Mouse (Mus musculus) CH12.LX (cell line): ENCODE data around the gene Ap1s1. TPM values are rescaled to one million over a fixed set of nuclear protein-coding genes. Genes with fewer than 3 reads are reported as not detected.

ENCODE experiments used
- DNase-seq: peaks from one replicate; pipeline ENCODE4 v3.0.0-alpha.2; 2013; ENCODE audit errors: extremely low read depth
- H3K27ac ChIP-seq: 2 replicates; pipeline ENCODE4 v1.5.1; 2012; ENCODE audit warnings: low read depth, mild to moderate bottlenecking, control low read depth, moderate library complexity; ENCODE audit not compliant: insufficient read depth
- H3K27me3 ChIP-seq: replicated peaks from 2 replicates; pipeline ENCODE3; 2012; ENCODE audit warnings: inconsistent platforms
- H3K36me3 ChIP-seq, 2 experiments: replicated peaks in 1 of 2; 2 replicates each; pipeline versions ENCODE3 to v1.6.1; 2012; ENCODE audit warnings: inconsistent platforms in 1 of 2, low read length in 1 of 2, mild to moderate bottlenecking in 1 of 2, mixed read lengths in 1 of 2, moderate library complexity in 1 of 2; ENCODE audit not compliant: control insufficient read depth in 1 of 2, insufficient read depth in 1 of 2
- H3K4me1 ChIP-seq, 2 experiments: 2 replicates each; pipeline ENCODE4 v1.6.1; 2012; ENCODE audit warnings: inconsistent platforms in 1 of 2, moderate library complexity in 1 of 2; ENCODE audit not compliant: insufficient read depth in 2 of 2, control insufficient read depth in 1 of 2
- H3K4me2 ChIP-seq: 2 replicates; pipeline ENCODE4 v1.6.1; 2012; ENCODE audit warnings: low read depth, mild to moderate bottlenecking, control low read depth; ENCODE audit not compliant: poor library complexity, insufficient read depth, severe bottlenecking
- H3K4me3 ChIP-seq, 3 experiments: fragments of 150-350 bp in 1 of 3; sonication (generic) in 1 of 3; replicated peaks in 1 of 3; 2 replicates each; pipeline versions ENCODE3 to v1.5.1; 2011 to 2012; ENCODE audit warnings: low read depth in 2 of 3, low read length in 2 of 3, mild to moderate bottlenecking in 2 of 3, moderate library complexity in 2 of 3, control low read depth in 1 of 3, improper control_type of control experiment in 1 of 3, inconsistent platforms in 1 of 3, mixed read lengths in 1 of 3; ENCODE audit not compliant: poor library complexity in 1 of 3
- H3K79me2 ChIP-seq: replicated peaks from 2 replicates; pipeline ENCODE4 v1.6.1; 2012; ENCODE audit warnings: mild to moderate bottlenecking, moderate library complexity; ENCODE audit not compliant: control insufficient read depth, poor library complexity, insufficient read depth, severe bottlenecking; ENCODE audit errors: extremely low read depth
- H3K9ac ChIP-seq: 2 replicates; pipeline ENCODE4 v1.6.1; 2012; ENCODE audit warnings: low read depth, mild to moderate bottlenecking, control low read depth, moderate library complexity; ENCODE audit not compliant: insufficient read depth
- H3K9me3 ChIP-seq: replicated peaks from 2 replicates; pipeline ENCODE3; 2012; ENCODE audit warnings: low read length, inconsistent platforms, mixed read lengths
- BHLHE40 ChIP-seq: IDR thresholded peaks from 2 replicates; pipeline ENCODE4 v1.6.1; 2011; ENCODE audit warnings: mild to moderate bottlenecking, low read depth, low read length, improper control_type of control experiment
- CHD1 ChIP-seq: IDR thresholded peaks from 2 replicates; pipeline ENCODE4 v1.6.1; 2012; ENCODE audit warnings: low read depth, low read length, improper control_type of control experiment, inconsistent platforms
- CHD2 ChIP-seq: IDR thresholded peaks from 2 replicates; pipeline ENCODE4 v1.6.1; 2011; ENCODE audit warnings: low read length, improper control_type of control experiment
- CTCF ChIP-seq, 2 experiments: IDR thresholded peaks in 1 of 2; conservative IDR thresholded peaks in 1 of 2; 2 replicates each; pipeline ENCODE4 v1.5.1; 2011 to 2012; ENCODE audit warnings: low read depth in 2 of 2, low read length in 2 of 2, improper control_type of control experiment in 1 of 2, inconsistent platforms in 1 of 2, mild to moderate bottlenecking in 1 of 2, moderate library complexity in 1 of 2
- ETS1 ChIP-seq: conservative IDR thresholded peaks from 2 replicates; pipeline ENCODE4 v1.6.1; 2012; ENCODE audit warnings: low read depth, mild to moderate bottlenecking, inconsistent platforms, low read length, improper control_type of control experiment, moderate library complexity
- HCFC1 ChIP-seq: IDR thresholded peaks from 2 replicates; pipeline ENCODE4 v1.6.1; 2012; ENCODE audit warnings: low read depth, mild to moderate bottlenecking, inconsistent platforms, low read length, improper control_type of control experiment
- JUN ChIP-seq: IDR thresholded peaks from 2 replicates; pipeline ENCODE4 v1.6.1; 2011; ENCODE audit warnings: low read depth, mild to moderate bottlenecking, low read length, improper control_type of control experiment, moderate library complexity; ENCODE audit not compliant: insufficient read depth
- MAZ ChIP-seq: IDR thresholded peaks from 2 replicates; pipeline ENCODE4 v1.6.1; 2012; ENCODE audit warnings: low read depth, mild to moderate bottlenecking, inconsistent platforms, low read length, improper control_type of control experiment, moderate library complexity
- NRF1 ChIP-seq: IDR thresholded peaks from 2 replicates; pipeline ENCODE4 v1.6.1; 2014; ENCODE audit warnings: low read depth, mild to moderate bottlenecking, inconsistent platforms, low read length, improper control_type of control experiment, moderate library complexity
- PAX5 ChIP-seq: IDR thresholded peaks from 2 replicates; pipeline ENCODE4 v1.6.1; 2012; ENCODE audit warnings: low read length, inconsistent platforms, mixed read lengths
- POLR2A ChIP-seq: IDR thresholded peaks from 2 replicates; pipeline ENCODE4 v1.6.1; 2011; ENCODE audit warnings: low read depth, mild to moderate bottlenecking, improper control_type of control experiment, low read length
- POLR2AphosphoS2 ChIP-seq: IDR thresholded peaks from 2 replicates; pipeline ENCODE4 v1.6.1; 2011; ENCODE audit warnings: low read depth, low read length, improper control_type of control experiment
- RAD21 ChIP-seq: IDR thresholded peaks from 2 replicates; pipeline ENCODE4 v1.6.1; 2011; ENCODE audit warnings: low read depth, mild to moderate bottlenecking, low read length, improper control_type of control experiment, moderate library complexity
- TCF12 ChIP-seq: IDR thresholded peaks from 2 replicates; pipeline ENCODE4 v1.6.1; 2014; ENCODE audit warnings: low read depth, mild to moderate bottlenecking, inconsistent platforms, low read length, improper control_type of control experiment
- UBTF ChIP-seq: IDR thresholded peaks from 2 replicates; pipeline ENCODE4 v1.6.1; 2012; ENCODE audit warnings: low read depth, mild to moderate bottlenecking, inconsistent platforms, low read length, improper control_type of control experiment, moderate library complexity
- USF1 ChIP-seq: IDR thresholded peaks from 2 replicates; pipeline ENCODE4 v1.6.1; 2014; ENCODE audit warnings: low read depth, mild to moderate bottlenecking, inconsistent platforms, low read length, improper control_type of control experiment
- ZC3H11A ChIP-seq: IDR thresholded peaks from 2 replicates; pipeline ENCODE4 v1.6.1; 2012; ENCODE audit warnings: low read depth, mild to moderate bottlenecking, inconsistent platforms, low read length, improper control_type of control experiment
- ZKSCAN1 ChIP-seq: IDR thresholded peaks from 2 replicates; pipeline ENCODE4 v1.6.1; 2012; ENCODE audit warnings: low read depth, inconsistent platforms, low read length, improper control_type of control experiment, borderline replicate concordance
- dilution Hi-C: fragments of 300-500 bp; cut with MboI; formaldehyde crosslinking; loops from 2 replicates; pipeline ENCODE4 v1.14.3; 2020; ENCODE audit warnings: low sequenced_read_pairs; ENCODE audit not compliant: extremely low pct_unique_long_range_greater_than_20kb, extremely low pct_ligation_motif_present
- in situ Hi-C: fragments of 300-500 bp; cut with MboI; formaldehyde crosslinking; loops from 3 replicates; pipeline ENCODE4 v1.14.3; 2019; ENCODE audit warnings: low sequenced_read_pairs, low pct_ligation_motif_present, low pct_unique_long_range_greater_than_20kb, mixed read lengths
- polyA plus RNA-seq: library from polyadenylated mRNA; unstranded; fragments of >175 nt; gene quantifications from 2 replicates; pipeline ENCODE4 v1.2.1, GENCODE M21; 2012; ENCODE audit warnings: low read depth; ENCODE audit not compliant: insufficient read length
- total RNA-seq, 2 experiments: library from RNA; depleted of rRNA; stranded (reverse); fragments of 300-350 nt in 1 of 2; fragments of >200 nt in 1 of 2; gene quantifications; 2 replicates each; pipeline ENCODE4 v1.2.3; 2012 to 2014

Gene Ap1s1
- total and polyA plus RNA-seq, 3 experiments: 68.0 to 102 (median 98.8) TPM

GRCm38 (mm10) chr5:137061809-137062481 lies 16.0 kb upstream of the Ap1s1 start (continued):
- TF ChIP-seq CHD2 (no peak), CTCF (conservative IDR thresholded peaks at IDR 0.05 in 1 of 2, IDR thresholded peaks at IDR 0.05 in 1 of 2; ENCODE audit: low read depth in 2 of 2, low read length in 2 of 2) (peak; percentile 12 to 51; a peak in 2 of 4 replicates), RAD21 (peak; percentile 20)
- TF ChIP-seq, all 38 proteins: peak for 10

- no peak for DNase-seq
- in situ Hi-C loops (no loop called here), dilution Hi-C loops (no loop called here)
- H3K36me3 ChIP-seq: no peaks in the 10 kb centered on the region
- H3K9me3 ChIP-seq: peaks cover 9% of the 10 kb centered on the region
- H3K9ac ChIP-seq: no peak overlapping the region
- no peak overlapping the region for H3K4me3 ChIP-seq
- TF ChIP-seq HCFC1: no peak
- H3K4me2 ChIP-seq: no peak overlapping the region
- no peaks in the 10 kb centered on the region for H3K79me2 ChIP-seq
- H3K4me1 ChIP-seq: peaks cover 0 to 4% of the 10 kb centered on the region in 2 experiments; a peak in 1 of 4 replicates
- H3K27ac ChIP-seq: no peak overlapping the region
- peaks cover 8% of the 10 kb centered on the region for H3K27me3 ChIP-seq
Measured at GRCm38 (mm10) chr5:137054873-137055272, 8.9 kb upstream of the Ap1s1 start.

DNA sequence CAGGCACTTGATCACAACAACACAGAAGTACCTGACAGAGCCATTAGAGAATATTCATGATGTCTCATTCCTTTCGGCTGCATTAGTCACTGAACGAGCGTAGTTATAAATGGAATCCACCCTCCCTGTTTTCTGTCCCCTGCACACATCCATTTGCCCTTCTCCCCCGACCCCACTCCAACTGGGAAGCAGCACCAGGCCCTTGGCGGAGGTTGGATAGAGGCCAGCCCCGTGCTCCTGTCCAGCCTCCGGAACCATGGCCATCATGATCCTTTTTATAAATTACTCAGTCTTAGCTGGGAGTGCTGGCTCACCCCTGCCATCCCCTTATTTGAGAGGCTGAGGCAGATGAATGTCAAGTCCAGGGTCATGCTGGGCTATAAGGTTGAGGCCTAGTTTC lies 8.4 kb upstream of the Ap1s1 start:
- no peak overlapping the region for H3K9ac ChIP-seq
- H3K27ac ChIP-seq: no peak overlapping the region
- TF ChIP-seq BHLHE40: no peak
- TF ChIP-seq NRF1: no peak
- no peak for TF ChIP-seq ZKSCAN1
- no peak for TF ChIP-seq JUN
- no peak for TF ChIP-seq CHD1
- TF ChIP-seq POLR2AphosphoS2: no peak
- TF ChIP-seq ETS1: no peak
- TF ChIP-seq TCF12: no peak
- no peak for TF ChIP-seq USF1
- TF ChIP-seq MAZ: no peak
- no peak for TF ChIP-seq PAX5
- no peak for TF ChIP-seq POLR2A
- TF ChIP-seq ZC3H11A: no peak
- no peak for TF ChIP-seq UBTF
- H3K9me3 ChIP-seq: peaks cover 9% of the 10 kb centered on the region
- no peak for DNase-seq
- dilution Hi-C loops: no loop called here
- no peak overlapping the region for H3K4me3 ChIP-seq
- peaks cover 0 to 4% of the 10 kb centered on the region in 2 experiments; a peak in 1 of 4 replicates for H3K4me1 ChIP-seq
- in situ Hi-C loops: no loop called here
- no peaks in the 10 kb centered on the region for H3K79me2 ChIP-seq
- H3K4me2 ChIP-seq: no peak overlapping the region
- H3K36me3 ChIP-seq: no peaks in the 10 kb centered on the region
- H3K27me3 ChIP-seq: peaks cover 8% of the 10 kb centered on the region
